Mouse (Mus musculus) CH12.LX (cell line): Measurements from ENCODE around the gene Hcar1.
A peak's percentile ranks its signal among the peaks of the same experiment; 100 is the strongest.

ENCODE experiments used
- CTCF ChIP-seq, 2 experiments: IDR thresholded peaks in 1 of 2; conservative IDR thresholded peaks in 1 of 2; 2 replicates each; pipeline ENCODE4 v1.5.1; 2011 to 2012; ENCODE audit warnings: low read depth in 2 of 2, low read length in 2 of 2, improper control_type of control experiment in 1 of 2, inconsistent platforms in 1 of 2, mild to moderate bottlenecking in 1 of 2, moderate library complexity in 1 of 2
- EP300 ChIP-seq: IDR thresholded peaks from 2 replicates; pipeline ENCODE4 v1.6.1; 2011; ENCODE audit warnings: low read length, improper control_type of control experiment
- ETS1 ChIP-seq: conservative IDR thresholded peaks from 2 replicates; pipeline ENCODE4 v1.6.1; 2012; ENCODE audit warnings: low read depth, mild to moderate bottlenecking, inconsistent platforms, low read length, improper control_type of control experiment, moderate library complexity
- MAFK ChIP-seq: IDR thresholded peaks from 2 replicates; pipeline ENCODE4 v1.6.1; 2011; ENCODE audit warnings: low read length, improper control_type of control experiment; ENCODE audit not compliant: insufficient replicate concordance
- MAX ChIP-seq: IDR thresholded peaks from 2 replicates; pipeline ENCODE4 v1.6.1; 2011; ENCODE audit warnings: low read length, improper control_type of control experiment
- MEF2A ChIP-seq: IDR thresholded peaks from 2 replicates; pipeline ENCODE4 v1.6.1; 2014; ENCODE audit warnings: low read depth, mild to moderate bottlenecking, inconsistent platforms, low read length, improper control_type of control experiment, borderline replicate concordance
- NRF1 ChIP-seq: IDR thresholded peaks from 2 replicates; pipeline ENCODE4 v1.6.1; 2014; ENCODE audit warnings: low read depth, mild to moderate bottlenecking, inconsistent platforms, low read length, improper control_type of control experiment, moderate library complexity
- POLR2A ChIP-seq: IDR thresholded peaks from 2 replicates; pipeline ENCODE4 v1.6.1; 2011; ENCODE audit warnings: low read depth, mild to moderate bottlenecking, improper control_type of control experiment, low read length
- RCOR1 ChIP-seq: conservative IDR thresholded peaks from 2 replicates; pipeline ENCODE4 v1.6.1; 2012; ENCODE audit warnings: low read depth, mild to moderate bottlenecking, inconsistent platforms, low read length, improper control_type of control experiment
- TCF12 ChIP-seq: IDR thresholded peaks from 2 replicates; pipeline ENCODE4 v1.6.1; 2014; ENCODE audit warnings: low read depth, mild to moderate bottlenecking, inconsistent platforms, low read length, improper control_type of control experiment
- USF1 ChIP-seq: IDR thresholded peaks from 2 replicates; pipeline ENCODE4 v1.6.1; 2014; ENCODE audit warnings: low read depth, mild to moderate bottlenecking, inconsistent platforms, low read length, improper control_type of control experiment
- USF2 ChIP-seq: conservative IDR thresholded peaks from 2 replicates; pipeline ENCODE4 v1.6.1; 2011; ENCODE audit warnings: low read depth, low read length, improper control_type of control experiment
- ZNF384 ChIP-seq: IDR thresholded peaks from 2 replicates; pipeline ENCODE4 v1.6.1; 2012; ENCODE audit warnings: low read depth, low read length, improper control_type of control experiment, inconsistent platforms

DNA sequence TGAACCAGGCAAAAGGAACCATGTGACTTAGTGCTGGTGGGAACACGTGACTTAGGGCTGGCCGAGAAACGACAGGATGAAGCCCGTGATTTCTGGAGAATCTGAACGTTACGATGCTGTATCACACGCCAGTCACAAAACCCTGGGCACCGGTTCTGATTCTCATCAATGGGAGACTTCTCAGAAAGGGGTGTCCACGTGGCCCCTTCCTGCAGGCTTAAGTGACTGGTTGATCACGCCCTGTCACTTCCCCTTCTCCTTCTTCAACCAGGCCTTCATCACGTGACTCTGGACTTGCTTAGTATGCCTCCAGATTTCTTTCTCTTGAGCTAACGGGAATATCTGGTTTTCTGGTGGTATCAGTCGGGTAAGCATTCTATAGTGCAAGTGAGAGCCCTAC lies 17.5 kb upstream of the Hcar1 start:
- TF ChIP-seq MAFK = no peak
- no peak for TF ChIP-seq NRF1
- no peak for TF ChIP-seq ZNF384
- TF ChIP-seq EP300 = no peak
- peak; percentile 46; the same call in 1 of the 2 replicates for TF ChIP-seq USF1
- TF ChIP-seq CTCF (conservative IDR thresholded peaks at IDR 0.05 in 1 of 2, IDR thresholded peaks at IDR 0.05 in 1 of 2; ENCODE audit: low read depth in 2 of 2, low read length in 2 of 2) = no peak
- TF ChIP-seq RCOR1 = no peak
- no peak for TF ChIP-seq MEF2A
- no peak for TF ChIP-seq POLR2A
- no peak for TF ChIP-seq TCF12
- TF ChIP-seq MAX = no peak
- peak; percentile 25; the same call in 1 of the 2 replicates for TF ChIP-seq USF2
- TF ChIP-seq ETS1 = no peak
